Mouse (Mus musculus): ENCODE measurements around the gene Sh3bp1. TPM values are rescaled to one million over a fixed set of nuclear protein-coding genes. Genes with fewer than 3 reads are reported as not detected.

Sh3bp1 gene
- total and polyA plus RNA-seq, 3 experiments, result 12.3 to 69.7 (median 23.8) TPM

- dilution Hi-C loops (cut with MboI; ENCODE audit: extremely low pct_ligation_motif_present, extremely low pct_unique_long_range_greater_than_20kb, low sequenced_read_pairs), result no loop called here
- no peaks in the 10 kb centered on the region for H3K9me3 ChIP-seq (replicated peaks; ENCODE audit: low read length)
- H3K36me3 ChIP-seq (replicated peaks in 1 of 2; ENCODE audit: control insufficient read depth in 1 of 2, insufficient read depth in 1 of 2, low read length in 1 of 2), result no peaks in the 10 kb centered on the region
- H3K27ac ChIP-seq (ENCODE audit: insufficient read depth, low read depth), result no peak overlapping the region
- no peak overlapping the region for H3K4me2 ChIP-seq (ENCODE audit: insufficient read depth, low read depth, poor library complexity, severe bottlenecking)
- no peaks in the 10 kb centered on the region; a peak in 1 of 4 replicates for H3K4me1 ChIP-seq (ENCODE audit: control insufficient read depth in 1 of 2, insufficient read depth in 2 of 2)
- H3K9ac ChIP-seq (ENCODE audit: insufficient read depth, low read depth), result no peak overlapping the region
- H3K79me2 ChIP-seq (replicated peaks; ENCODE audit: control insufficient read depth, extremely low read depth, insufficient read depth, poor library complexity, severe bottlenecking), result no peaks in the 10 kb centered on the region
- no peak for TF ChIP-seq MAZ (IDR thresholded peaks at IDR 0.05; ENCODE audit: low read depth, low read length)
- TF ChIP-seq USF2 (conservative IDR thresholded peaks at IDR 0.05; ENCODE audit: low read depth, low read length), result no peak
- TF ChIP-seq BHLHE40 (IDR thresholded peaks at IDR 0.05; ENCODE audit: low read depth, low read length), result no peak
- no peak for TF ChIP-seq HCFC1 (IDR thresholded peaks at IDR 0.05; ENCODE audit: low read depth, low read length)
- TF ChIP-seq ZKSCAN1 (IDR thresholded peaks at IDR 0.05; ENCODE audit: borderline replicate concordance, low read depth, low read length), result no peak
- TF ChIP-seq SIN3A (IDR thresholded peaks at IDR 0.05; ENCODE audit: low read length), result no peak
- no peak for TF ChIP-seq USF1 (IDR thresholded peaks at IDR 0.05; ENCODE audit: low read depth, low read length)
- TF ChIP-seq ETS1 (conservative IDR thresholded peaks at IDR 0.05; ENCODE audit: low read depth, low read length), result no peak
- DNase-seq (ENCODE audit: extremely low read depth), result no peak
- in situ Hi-C loops (cut with MboI; ENCODE audit: low pct_ligation_motif_present, low pct_unique_long_range_greater_than_20kb, low sequenced_read_pairs), result no loop called here
- H3K27me3 ChIP-seq (replicated peaks), result peaks cover 86% of the 10 kb centered on the region
- H3K4me3 ChIP-seq (replicated peaks in 1 of 3; ENCODE audit: low read depth in 2 of 3, low read length in 2 of 3, poor library complexity in 1 of 3), result no peak overlapping the region
Observed at GRCm38 (mm10) chr15:78857009-78857408, 42.6 kb upstream of the Sh3bp1 start.

- Histone ChIP-seq H3K9ac (ENCODE audit: insufficient read depth, low read depth) (no peak overlapping the region), H3K36me3 (replicated peaks in 1 of 2; ENCODE audit: control insufficient read depth in 1 of 2, insufficient read depth in 1 of 2, low read length in 1 of 2) (no peaks in the 10 kb centered on the region), H3K4me3 (replicated peaks in 1 of 3; ENCODE audit: low read depth in 2 of 3, low read length in 2 of 3, poor library complexity in 1 of 3) (no peak overlapping the region), H3K9me3 (replicated peaks; ENCODE audit: low read length) (no peaks in the 10 kb centered on the region), H3K4me2 (ENCODE audit: insufficient read depth, low read depth, poor library complexity, severe bottlenecking) (no peak overlapping the region), H3K27ac (ENCODE audit: insufficient read depth, low read depth) (no peak overlapping the region), H3K27me3 (replicated peaks) (peaks cover 85% of the 10 kb centered on the region), H3K4me1 (ENCODE audit: control insufficient read depth in 1 of 2, insufficient read depth in 2 of 2) (peaks cover 2 to 3% of the 10 kb centered on the region in 2 experiments; a peak in 2 of 4 replicates), H3K79me2 (replicated peaks; ENCODE audit: control insufficient read depth, extremely low read depth, insufficient read depth, poor library complexity, severe bottlenecking) (no peaks in the 10 kb centered on the region)
- dilution Hi-C loops (cut with MboI; ENCODE audit: extremely low pct_ligation_motif_present, extremely low pct_unique_long_range_greater_than_20kb, low sequenced_read_pairs), result no loop called here
- no peak for TF ChIP-seq ZKSCAN1 (IDR thresholded peaks at IDR 0.05; ENCODE audit: borderline replicate concordance, low read depth, low read length)
- TF ChIP-seq USF2 (conservative IDR thresholded peaks at IDR 0.05; ENCODE audit: low read depth, low read length), result no peak
- TF ChIP-seq ZNF384 (IDR thresholded peaks at IDR 0.05; ENCODE audit: low read depth, low read length), result no peak
- TF ChIP-seq NELFE (IDR thresholded peaks at IDR 0.05; ENCODE audit: low read depth, low read length), result no peak
- no peak for TF ChIP-seq CHD2 (IDR thresholded peaks at IDR 0.05; ENCODE audit: low read length)
- TF ChIP-seq TCF12 (IDR thresholded peaks at IDR 0.05; ENCODE audit: low read depth, low read length), result no peak
- no peak for TF ChIP-seq MEF2A (IDR thresholded peaks at IDR 0.05; ENCODE audit: borderline replicate concordance, low read depth, low read length)
- TF ChIP-seq ELF1 (IDR thresholded peaks at IDR 0.05; ENCODE audit: low read depth, low read length), result no peak
- no peak for TF ChIP-seq TBP (conservative IDR thresholded peaks at IDR 0.05; ENCODE audit: low read depth, low read length)
- TF ChIP-seq MAX (IDR thresholded peaks at IDR 0.05; ENCODE audit: low read length), result no peak
- TF ChIP-seq MXI1 (IDR thresholded peaks at IDR 0.05; ENCODE audit: low read depth, low read length), result no peak
- TF ChIP-seq E2F4 (IDR thresholded peaks at IDR 0.05; ENCODE audit: insufficient replicate concordance, low read depth, low read length), result no peak
- no peak for TF ChIP-seq NRF1 (IDR thresholded peaks at IDR 0.05; ENCODE audit: low read depth, low read length)
- no peak for TF ChIP-seq MAFK (IDR thresholded peaks at IDR 0.05; ENCODE audit: insufficient replicate concordance, low read length)
- no peak for TF ChIP-seq BHLHE40 (IDR thresholded peaks at IDR 0.05; ENCODE audit: low read depth, low read length)
- TF ChIP-seq GABPA (IDR thresholded peaks at IDR 0.05; ENCODE audit: insufficient replicate concordance, low read depth, low read length), result no peak
- TF ChIP-seq MAZ (IDR thresholded peaks at IDR 0.05; ENCODE audit: low read depth, low read length), result no peak
- TF ChIP-seq JUN (IDR thresholded peaks at IDR 0.05; ENCODE audit: insufficient read depth, low read depth, low read length), result no peak
- in situ Hi-C loops (cut with MboI; ENCODE audit: low pct_ligation_motif_present, low pct_unique_long_range_greater_than_20kb, low sequenced_read_pairs), result no loop called here
- no peak for DNase-seq (ENCODE audit: extremely low read depth)
Observed at GRCm38 (mm10) chr15:78859311-78859710, 40.3 kb upstream of the Sh3bp1 start.

Measured in CH12.LX (cell line).